Mouse (Mus musculus) midbrain, embryonic 11.5 days (tissue): ENCODE measurements around the gene Abcf1. TPM values are rescaled to one million over a fixed set of nuclear protein-coding genes. Genes with fewer than 3 reads are reported as not detected.

Experiments used
- ATAC-seq: fragments of 200-750 bp; cut with Nextera tagmentation; 2 replicates; pipeline ENCODE4 v1.8.0; 2017; ENCODE audit warnings: moderate TSS enrichment, moderate library complexity; ENCODE audit not compliant: low FRiP score
- DNase-seq: peaks from one replicate; pipeline ENCODE4 v3.0.0; 2015; ENCODE audit warnings: low spot score; ENCODE audit errors: missing footprints
- H3K27ac ChIP-seq: fragments of 300-500 bp; sonication (generic); 2 replicates; pipeline ENCODE4 v1.5.1; 2014; ENCODE audit warnings: low read depth, low read length
- H3K27me3 ChIP-seq: fragments of 300-500 bp; sonication (generic); 2 replicates; pipeline ENCODE4 v1.6.1; 2014; ENCODE audit warnings: mild to moderate bottlenecking, low read length, moderate library complexity, mixed read lengths; ENCODE audit not compliant: control insufficient read depth, insufficient read depth
- H3K36me3 ChIP-seq: fragments of 300-500 bp; sonication (generic); 2 replicates; pipeline ENCODE4 v1.6.1; 2014; ENCODE audit warnings: mild to moderate bottlenecking, low read length, moderate library complexity, mixed read lengths; ENCODE audit not compliant: control insufficient read depth, insufficient read depth
- H3K4me1 ChIP-seq: fragments of 300-500 bp; sonication (generic); 2 replicates; pipeline ENCODE4 v1.6.1; 2014; ENCODE audit warnings: low read length; ENCODE audit not compliant: control insufficient read depth, insufficient read depth
- H3K4me2 ChIP-seq: fragments of 300-500 bp; sonication (generic); 2 replicates; pipeline ENCODE4 v1.6.1; 2014; ENCODE audit warnings: mild to moderate bottlenecking, moderate library complexity
- H3K4me3 ChIP-seq: fragments of 300-500 bp; sonication (generic); 2 replicates; pipeline ENCODE4 v1.5.1; 2014; ENCODE audit warnings: low read depth, low read length
- H3K9ac ChIP-seq: fragments of 300-500 bp; sonication (generic); 2 replicates; pipeline ENCODE4 v1.6.1; 2014; ENCODE audit warnings: low read length
- H3K9me3 ChIP-seq: fragments of 300-500 bp; sonication (generic); 2 replicates; pipeline ENCODE4 v1.6.1; 2016; ENCODE audit warnings: low read length; ENCODE audit not compliant: control insufficient read depth
- WGBS: fragments of 180-500 bp; shearing (Covaris S2); extraction: QIAGEN DNeasy Blood & Tissue Kit; methylation state at CpG from one replicate; pipeline ENCODE4 v1.1.7; 2014; 5-methylcytosine and 5-hydroxymethylcytosine counted together
- polyA plus RNA-seq: library from polyadenylated mRNA; unstranded; fragments of >200 nt; fragmentation: Nextera tagmentation; extraction: Ambion mirVana; gene quantifications from 2 replicates; pipeline ENCODE4 v1.2.1, GENCODE M21; 2014

Gene Abcf1
- polyA plus RNA-seq, 1 experiment from 2014 or later = 119 TPM

- H3K9ac ChIP-seq = no peak overlapping the region
- peaks cover 7% of the 10 kb centered on the region for H3K4me1 ChIP-seq
- no peaks in the 10 kb centered on the region for H3K9me3 ChIP-seq
- WGBS = 90% methylated on average over 7 of the region's 7 CpGs
- ATAC-seq (no peak), DNase-seq (no peak)
- H3K4me2 ChIP-seq = no peak overlapping the region
- H3K36me3 ChIP-seq = no peaks in the 10 kb centered on the region
- no peak overlapping the region for H3K27ac ChIP-seq
- no peak overlapping the region for H3K4me3 ChIP-seq
- no peaks in the 10 kb centered on the region for H3K27me3 ChIP-seq
These were observed 29.8 kb upstream of the Abcf1 start for GRCm38 (mm10) chr17:35999356-35999755.

DNA sequence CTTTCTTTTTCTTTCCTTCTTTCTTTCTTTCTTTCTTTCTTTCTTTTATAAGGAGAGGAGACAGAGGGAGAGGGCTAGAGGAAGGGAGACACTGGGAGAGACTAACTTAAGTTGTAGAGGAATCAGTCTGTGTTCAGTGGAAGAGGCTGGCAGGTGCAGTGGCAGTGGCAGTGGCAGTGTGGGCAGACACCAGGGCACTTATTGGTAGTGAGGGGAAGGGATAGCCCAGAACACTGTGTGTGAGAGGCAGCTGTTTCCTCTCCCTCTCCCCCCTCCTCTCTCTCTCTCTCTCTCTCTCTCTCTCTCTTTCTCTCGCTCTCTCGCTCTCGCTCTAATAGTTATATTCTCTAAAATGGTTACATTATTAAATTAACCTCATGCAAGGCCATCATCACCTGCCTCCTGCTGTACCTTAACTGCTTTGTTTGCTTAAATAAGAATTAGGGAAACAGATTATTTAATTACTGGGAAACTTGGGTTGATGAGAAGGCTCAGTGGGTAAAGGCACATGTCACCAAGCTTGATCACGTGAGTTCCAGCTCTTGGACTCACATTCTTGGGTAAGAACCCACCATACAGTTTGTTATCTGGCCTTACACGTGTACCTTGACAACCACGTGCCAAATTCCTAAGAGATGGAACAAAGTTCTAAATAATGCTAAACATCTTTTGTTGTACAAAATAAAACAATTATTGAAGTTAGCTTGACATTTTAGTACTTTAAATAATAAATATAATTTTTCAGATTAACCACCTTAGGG lies 29.2 kb upstream of the Abcf1 start:
- no peak overlapping the region for H3K4me2 ChIP-seq
- H3K27me3 ChIP-seq = no peaks in the 10 kb centered on the region
- H3K4me1 ChIP-seq = peaks cover 7% of the 10 kb centered on the region
- H3K9me3 ChIP-seq = no peaks in the 10 kb centered on the region
- ATAC-seq (no peak), DNase-seq (no peak)
- no peak overlapping the region for H3K27ac ChIP-seq
- no peak overlapping the region for H3K4me3 ChIP-seq
- no peaks in the 10 kb centered on the region for H3K36me3 ChIP-seq
- 93% methylated on average over 6 of the region's 6 CpGs for WGBS
- no peak overlapping the region for H3K9ac ChIP-seq

DNA sequence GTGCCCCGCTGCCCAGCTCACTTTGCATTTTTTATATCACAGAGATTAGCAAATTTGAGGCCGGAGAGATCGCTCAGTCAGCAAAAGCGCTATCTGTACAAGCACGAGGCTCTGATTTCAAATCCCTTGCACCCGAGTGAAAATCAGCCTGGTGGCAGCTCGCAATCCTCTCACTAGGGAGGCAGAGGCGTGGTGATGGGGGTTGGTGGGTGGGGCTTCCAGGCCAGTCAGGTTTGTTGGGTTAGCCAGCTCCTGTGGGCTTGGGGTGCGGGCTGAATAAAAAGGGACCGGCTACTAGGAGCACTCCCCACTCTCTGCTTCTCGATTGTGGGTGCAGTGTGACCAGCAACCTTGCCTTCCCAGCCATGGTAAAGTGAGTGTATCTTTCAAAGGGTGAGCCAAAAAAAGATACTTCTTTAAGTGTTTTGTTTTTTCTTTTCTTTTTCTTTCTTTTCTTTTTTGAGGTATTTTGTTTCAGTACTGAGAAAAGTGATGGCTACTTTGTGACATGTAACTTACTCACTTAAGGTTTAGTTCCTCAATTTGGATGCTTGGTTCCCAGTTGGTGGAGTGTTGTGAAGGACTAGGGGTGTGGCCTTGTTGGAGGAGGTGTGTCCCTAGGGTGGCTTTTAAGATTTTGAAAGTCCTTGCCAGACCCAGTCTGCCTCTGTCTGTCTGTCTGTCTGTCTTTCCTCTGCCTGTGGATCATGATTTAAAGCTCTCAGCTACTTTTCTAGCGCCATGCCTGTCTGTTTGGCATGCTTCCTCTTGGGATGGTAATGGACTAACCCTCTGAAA lies 28.4 kb upstream of the Abcf1 start:
- H3K27ac ChIP-seq = no peak overlapping the region
- no peak for DNase-seq
- no peaks in the 10 kb centered on the region for H3K27me3 ChIP-seq
- WGBS = 56% methylated on average over 12 of the region's 12 CpGs
- no peak overlapping the region for H3K9ac ChIP-seq
- no peaks in the 10 kb centered on the region for H3K36me3 ChIP-seq
- no peak overlapping the region for H3K4me2 ChIP-seq
- H3K9me3 ChIP-seq = no peaks in the 10 kb centered on the region
- H3K4me3 ChIP-seq = no peak overlapping the region
- peaks cover 7% of the 10 kb centered on the region for H3K4me1 ChIP-seq
- no peak for ATAC-seq

DNA sequence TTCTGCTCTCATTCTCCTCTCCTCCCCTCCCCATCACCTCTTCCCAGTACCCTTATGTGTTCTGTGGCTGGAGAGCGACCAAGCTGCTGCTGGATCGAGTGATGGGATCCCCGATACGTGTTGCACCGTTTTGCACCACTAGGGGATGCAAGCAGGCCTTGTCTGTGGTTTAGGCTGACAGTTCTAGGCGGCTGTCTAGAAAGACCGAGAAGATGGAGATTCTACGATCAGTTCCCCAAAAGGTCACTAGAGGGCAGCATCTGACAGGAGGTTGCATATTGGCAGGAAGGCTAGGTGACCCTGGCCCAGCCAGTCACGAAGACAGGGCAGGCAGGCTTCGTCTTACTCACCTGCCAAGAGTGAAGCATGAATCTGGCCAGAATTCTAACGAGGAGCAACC lies 27.4 kb upstream of the Abcf1 start:
- no peaks in the 10 kb centered on the region for H3K27me3 ChIP-seq
- H3K9me3 ChIP-seq = no peaks in the 10 kb centered on the region
- WGBS = 6% methylated on average over 11 of the region's 11 CpGs
- peaks cover 7% of the 10 kb centered on the region for H3K4me1 ChIP-seq
- DNase-seq = peak; percentile 99
- no peaks in the 10 kb centered on the region for H3K36me3 ChIP-seq
- no peak overlapping the region for H3K9ac ChIP-seq
- peak; percentile 69 for ATAC-seq
- no peak overlapping the region for H3K4me2 ChIP-seq
- no peak overlapping the region for H3K27ac ChIP-seq
- H3K4me3 ChIP-seq = no peak overlapping the region

GRCm38 (mm10) chr17:35994879-35995240 lies 25.3 kb upstream of the Abcf1 start:
- H3K9me3 ChIP-seq = no peaks in the 10 kb centered on the region
- H3K9ac ChIP-seq = peak overlapping the region; percentile 63
- DNase-seq = peak; percentile 92
- peaks cover 7% of the 10 kb centered on the region for H3K4me1 ChIP-seq
- H3K27ac ChIP-seq = no peak overlapping the region
- peak overlapping the region; percentile 49 for H3K4me2 ChIP-seq
- H3K27me3 ChIP-seq = no peaks in the 10 kb centered on the region
- no peak for ATAC-seq
- H3K4me3 ChIP-seq = peak overlapping the region; percentile 55
- H3K36me3 ChIP-seq = no peaks in the 10 kb centered on the region
- WGBS = 4% methylated on average over 14 of the region's 14 CpGs

GRCm38 (mm10) chr17:35994175-35994878 lies 24.8 kb upstream of the Abcf1 start:
- Histone ChIP-seq H3K4me2 (peak overlapping the region; percentile 49), H3K4me3 (peak overlapping the region; percentile 55), H3K9ac (peak overlapping the region; percentile 63), H3K9me3 (no peaks in the 10 kb centered on the region), H3K36me3 (0 out of 2 replicates have a peak, but pooled peaks cover 2% of the 10 kb centered on the region), H3K4me1 (peaks cover 7% of the 10 kb centered on the region), H3K27me3 (no peaks in the 10 kb centered on the region), H3K27ac (no peak overlapping the region)
- DNase-seq = peak; percentile 95
- WGBS = 5% methylated on average over 31 of the region's 31 CpGs
- peak; percentile 50; the same call in 1 of the 2 replicates for ATAC-seq

DNA sequence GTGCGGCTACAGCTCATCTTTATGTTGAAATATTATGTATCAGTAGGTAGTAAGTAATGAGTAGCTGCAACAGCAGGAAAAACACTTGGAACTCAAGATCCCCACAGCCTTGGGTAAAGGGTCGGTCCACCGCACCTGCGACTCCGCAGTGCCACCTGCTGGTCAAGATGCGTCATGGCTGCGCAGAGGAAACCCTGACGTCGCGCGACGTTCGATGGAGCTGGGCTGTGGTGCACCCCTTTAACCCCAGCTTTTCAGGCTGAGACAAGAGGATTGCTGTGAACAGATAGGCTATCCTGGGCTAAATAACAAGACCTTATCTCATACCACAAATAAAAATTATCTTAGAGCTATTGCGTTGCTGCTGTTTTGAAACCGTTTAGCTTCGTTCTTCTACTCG lies 24.1 kb upstream of the Abcf1 start:
- no peaks in the 10 kb centered on the region for H3K9me3 ChIP-seq
- H3K27me3 ChIP-seq = no peaks in the 10 kb centered on the region
- no peak overlapping the region for H3K9ac ChIP-seq
- H3K27ac ChIP-seq = no peak overlapping the region
- peak; percentile 98 for DNase-seq
- peak overlapping the region; percentile 24; the same call in 1 of the 2 replicates for H3K4me2 ChIP-seq
- H3K4me1 ChIP-seq = peaks cover 7% of the 10 kb centered on the region
- H3K36me3 ChIP-seq = 0 out of 2 replicates have a peak, but pooled peaks cover 2% of the 10 kb centered on the region
- peak overlapping the region; percentile 55; the same call in 1 of the 2 replicates for H3K4me3 ChIP-seq
- ATAC-seq = peak; percentile 69
- 9% methylated on average over 17 of the region's 17 CpGs for WGBS

- Histone ChIP-seq H3K9ac (no peak overlapping the region), H3K27ac (no peak overlapping the region), H3K4me2 (no peak overlapping the region), H3K9me3 (no peaks in the 10 kb centered on the region), H3K27me3 (no peaks in the 10 kb centered on the region), H3K4me1 (peaks cover 7% of the 10 kb centered on the region), H3K4me3 (no peak overlapping the region), H3K36me3 (peaks cover 12% of the 10 kb centered on the region)
- ATAC-seq = no peak
- no peak for DNase-seq
- WGBS = 57% methylated on average over 10 of the region's 10 CpGs
These were observed 22.2 kb upstream of the Abcf1 start for GRCm38 (mm10) chr17:35991781-35992180.
